Mouse (Mus musculus): ENCODE results near the gene Ccdc177.

GRCm38 (mm10) chr12:80736464-80737282 lies 23.8 kb downstream of the Ccdc177 start:
- TF ChIP-seq POLR2A (IDR thresholded peaks at IDR 0.05; ENCODE audit: borderline replicate concordance, insufficient read depth, low read length), result no peak
- no peak for TF ChIP-seq CTCF (IDR thresholded peaks at IDR 0.05; ENCODE audit: borderline replicate concordance, insufficient read depth, low read depth, low read length)
